Mouse (Mus musculus): ENCODE results near the gene 2010003K11Rik. TPM values are rescaled to one million over a fixed set of nuclear protein-coding genes. Genes with fewer than 3 reads are reported as not detected.
A peak's percentile ranks its signal among the peaks of the same experiment; 100 is the strongest.
"Not testable (repeated sequence)": the region's sequence is repeated elsewhere in the genome, so short reads cannot be mapped to it uniquely, and the experiment has no call there.

Gene 2010003K11Rik
- polyA plus RNA-seq, 1 experiment from 2014 or later = 1.3 TPM

GRCm38 (mm10) chr19:4476601-4477257, 21.7 kb downstream of the 2010003K11Rik start:
- Histone ChIP-seq H3K4me2 (peak overlapping the region; percentile 99), H3K36me3 (no peaks in the 10 kb centered on the region), H3K27me3 (replicated peaks) (peaks cover 23% of the 10 kb centered on the region), H3K27ac (no peak overlapping the region), H3K4me3 (replicated peaks) (peak overlapping the region; percentile 52), H3K9ac (peak overlapping the region; percentile 45), H3K9me3 (no peaks in the 10 kb centered on the region), H3K4me1 (peaks cover 11% of the 10 kb centered on the region; the same call in 1 of the 2 replicates)
- peak; percentile 48 for ATAC-seq (ENCODE audit: insufficient read depth, low FRiP score, low read depth)
- WGBS = under 1% methylated on average over 68 of the region's 70 CpGs

DNA sequence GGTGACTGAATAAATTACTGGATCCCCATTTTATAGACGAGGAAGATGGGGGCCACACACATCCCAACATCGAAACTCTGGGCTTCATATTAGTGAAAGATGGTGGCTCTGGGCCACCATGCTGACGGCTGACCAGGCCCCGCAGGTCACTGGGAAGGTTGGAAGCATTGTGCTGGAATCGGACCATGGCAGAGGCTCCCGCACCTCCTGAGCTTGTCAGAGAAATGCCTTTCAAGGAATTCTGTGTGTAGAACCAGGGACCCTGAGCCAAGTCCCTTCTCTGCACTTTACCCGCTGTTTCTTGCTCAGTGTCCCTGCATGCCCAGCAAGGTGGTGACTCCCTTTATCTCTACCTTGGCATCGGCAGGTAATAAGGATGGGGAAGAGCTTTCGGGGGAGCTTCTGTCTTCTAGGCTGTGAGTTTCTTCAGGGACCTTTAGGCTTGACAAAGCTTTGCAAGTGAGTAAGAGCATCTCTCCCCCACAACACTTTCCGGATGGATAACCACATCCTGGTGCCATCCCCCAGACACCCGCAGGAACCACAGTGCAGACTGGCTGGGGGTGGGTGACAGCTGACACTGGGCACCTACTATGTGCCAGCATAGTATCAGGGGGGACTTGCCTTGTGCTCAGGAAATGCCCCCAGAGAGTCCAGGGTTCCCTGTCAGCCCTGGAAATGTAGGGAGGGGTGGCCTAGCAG, 23.0 kb downstream of the 2010003K11Rik start:
- no peak overlapping the region for H3K4me3 ChIP-seq (replicated peaks)

GRCm38 (mm10) chr19:4474739-4475138, 23.6 kb downstream of the 2010003K11Rik start:
- Histone ChIP-seq H3K27me3 (replicated peaks) (peaks cover 23% of the 10 kb centered on the region), H3K36me3 (no peaks in the 10 kb centered on the region), H3K4me2 (no peak overlapping the region), H3K27ac (no peak overlapping the region), H3K4me1 (peaks cover 11% of the 10 kb centered on the region; the same call in 1 of the 2 replicates), H3K4me3 (replicated peaks) (no peak overlapping the region), H3K9me3 (no peaks in the 10 kb centered on the region), H3K9ac (no peak overlapping the region)
- 63% methylated on average over 3 of the region's 3 CpGs for WGBS
- no peak for ATAC-seq (ENCODE audit: insufficient read depth, low FRiP score, low read depth)

More for the DNA sequence above, 23.0 kb downstream of the 2010003K11Rik start:
- WGBS = 77% methylated on average over 11 of the region's 11 CpGs
- H3K9ac ChIP-seq = no peak overlapping the region
- H3K27ac ChIP-seq = no peak overlapping the region
- no peaks in the 10 kb centered on the region for H3K9me3 ChIP-seq
- peaks cover 11% of the 10 kb centered on the region; the same call in 1 of the 2 replicates for H3K4me1 ChIP-seq
- peaks cover 23% of the 10 kb centered on the region for H3K27me3 ChIP-seq (replicated peaks)
- H3K4me2 ChIP-seq = no peak overlapping the region
- H3K36me3 ChIP-seq = no peaks in the 10 kb centered on the region
- no peak for ATAC-seq (ENCODE audit: insufficient read depth, low FRiP score, low read depth)

- H3K9ac ChIP-seq = no peak overlapping the region
- H3K4me1 ChIP-seq = peaks cover 11% of the 10 kb centered on the region; the same call in 1 of the 2 replicates
- 85% methylated on average over 5 of the region's 5 CpGs for WGBS
- no peak overlapping the region for H3K27ac ChIP-seq
- peaks cover 23% of the 10 kb centered on the region for H3K27me3 ChIP-seq (replicated peaks)
- H3K4me2 ChIP-seq = no peak overlapping the region
- no peak for ATAC-seq (ENCODE audit: insufficient read depth, low FRiP score, low read depth)
- no peak overlapping the region for H3K4me3 ChIP-seq (replicated peaks)
- H3K9me3 ChIP-seq = no peaks in the 10 kb centered on the region
- H3K36me3 ChIP-seq = no peaks in the 10 kb centered on the region
Measured at GRCm38 (mm10) chr19:4473549-4473948, 24.8 kb downstream of the 2010003K11Rik start.

GRCm38 (mm10) chr19:4468363-4468762, 30.0 kb downstream of the 2010003K11Rik start:
- Histone ChIP-seq H3K36me3 (no peaks in the 10 kb centered on the region), H3K9ac (no peak overlapping the region), H3K27me3 (replicated peaks) (no peaks in the 10 kb centered on the region), H3K9me3 (no peaks in the 10 kb centered on the region), H3K27ac (no peak overlapping the region), H3K4me1 (no peaks in the 10 kb centered on the region), H3K4me2 (no peak overlapping the region), H3K4me3 (replicated peaks) (no peak overlapping the region)
- 32% methylated on average over 5 of the region's 5 CpGs for WGBS
- ATAC-seq (ENCODE audit: insufficient read depth, low FRiP score, low read depth) = no peak

DNA sequence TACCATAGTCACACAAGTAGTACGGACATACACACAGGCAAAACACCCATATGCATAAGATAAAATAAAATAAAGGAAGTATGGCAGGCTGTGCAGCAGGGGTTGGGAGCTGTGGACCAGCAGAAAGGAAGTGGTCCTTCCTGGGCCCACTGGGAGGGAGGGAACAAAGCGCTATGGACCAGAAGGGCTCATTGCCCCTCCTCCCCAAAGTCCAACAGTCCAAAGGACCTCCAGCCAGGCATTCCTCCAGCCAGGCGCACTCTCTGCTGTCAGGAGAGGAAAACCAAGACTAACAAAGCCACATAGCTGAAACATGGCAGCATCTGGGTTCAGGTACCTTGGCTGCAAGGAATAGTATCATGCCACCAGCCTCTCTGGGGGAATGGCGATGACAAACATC, 33.7 kb downstream of the 2010003K11Rik start:
- no peaks in the 10 kb centered on the region for H3K9me3 ChIP-seq
- no peak overlapping the region for H3K4me3 ChIP-seq (replicated peaks)
- ATAC-seq (ENCODE audit: insufficient read depth, low FRiP score, low read depth) = no peak
- no peak overlapping the region for H3K9ac ChIP-seq
- no peaks in the 10 kb centered on the region for H3K36me3 ChIP-seq
- no peak overlapping the region for H3K4me2 ChIP-seq
- no peak overlapping the region for H3K27ac ChIP-seq
- no peaks in the 10 kb centered on the region for H3K27me3 ChIP-seq (replicated peaks)
- WGBS = 79% methylated on average over 4 of the region's 4 CpGs
- H3K4me1 ChIP-seq = no peaks in the 10 kb centered on the region

DNA sequence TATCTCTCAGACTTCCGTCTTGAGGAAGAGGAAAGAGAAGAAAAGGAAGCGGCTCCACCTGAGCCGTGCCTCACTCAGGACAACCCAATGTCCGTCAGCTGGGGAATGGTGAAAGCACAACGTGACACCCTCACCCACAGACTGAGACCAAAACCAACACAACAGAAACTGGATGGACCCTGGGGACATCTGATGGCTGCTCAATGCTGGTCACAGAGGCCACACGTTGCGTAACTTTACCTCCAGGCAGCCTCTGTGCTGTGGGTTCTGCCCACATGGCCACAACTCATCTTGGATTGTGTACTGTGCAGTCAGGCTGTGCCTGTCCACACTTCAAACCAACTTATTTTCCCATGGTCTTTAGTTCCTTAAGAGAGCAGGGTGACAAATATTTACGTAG, 36.4 kb downstream of the 2010003K11Rik start:
- ATAC-seq (ENCODE audit: insufficient read depth, low FRiP score, low read depth) = 0 out of 2 replicates have a peak, but pooled peaks have one; percentile 4
- H3K4me2 ChIP-seq = no peak overlapping the region

DNA sequence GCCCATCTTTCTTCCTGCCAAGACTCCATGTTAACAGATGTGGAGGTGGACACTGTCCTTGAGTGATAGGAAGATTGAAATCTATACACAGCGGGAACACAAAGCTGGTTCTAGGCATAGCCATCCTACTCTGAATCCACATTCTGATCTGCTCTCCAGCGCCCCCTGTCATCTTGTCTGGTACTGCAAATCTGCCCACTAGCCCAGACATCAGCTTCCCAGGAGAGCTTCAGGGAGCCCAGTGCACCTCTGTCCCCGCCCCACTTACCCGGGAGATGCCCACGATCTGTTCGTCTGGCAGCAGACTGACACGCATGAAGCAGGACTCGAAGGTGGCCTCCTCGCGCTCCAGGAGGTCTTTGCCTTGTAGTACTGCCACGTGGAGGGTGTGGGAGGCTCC, 42.2 kb downstream of the 2010003K11Rik start:
- Histone ChIP-seq H3K27ac (no peak overlapping the region), H3K36me3 (no peaks in the 10 kb centered on the region), H3K4me1 (no peaks in the 10 kb centered on the region), H3K9me3 (no peaks in the 10 kb centered on the region), H3K27me3 (replicated peaks) (0 out of 2 replicates have a peak, but pooled peaks cover 5% of the 10 kb centered on the region), H3K4me3 (replicated peaks) (no peak overlapping the region), H3K9ac (no peak overlapping the region), H3K4me2 (peak overlapping the region; percentile 11; the same call in 1 of the 2 replicates)
- WGBS = 8% methylated on average over 11 of the region's 11 CpGs
- no peak for ATAC-seq (ENCODE audit: insufficient read depth, low FRiP score, low read depth)

More for the DNA sequence above, 36.4 kb downstream of the 2010003K11Rik start:
- H3K4me1 ChIP-seq = no peaks in the 10 kb centered on the region
- no peaks in the 10 kb centered on the region for H3K36me3 ChIP-seq
- 77% methylated on average over 8 of the region's 8 CpGs for WGBS
- no peak overlapping the region for H3K4me3 ChIP-seq (replicated peaks)
- no peaks in the 10 kb centered on the region for H3K27me3 ChIP-seq (replicated peaks)
- H3K27ac ChIP-seq = no peak overlapping the region
- H3K9me3 ChIP-seq = no peaks in the 10 kb centered on the region
- H3K9ac ChIP-seq = no peak overlapping the region

DNA sequence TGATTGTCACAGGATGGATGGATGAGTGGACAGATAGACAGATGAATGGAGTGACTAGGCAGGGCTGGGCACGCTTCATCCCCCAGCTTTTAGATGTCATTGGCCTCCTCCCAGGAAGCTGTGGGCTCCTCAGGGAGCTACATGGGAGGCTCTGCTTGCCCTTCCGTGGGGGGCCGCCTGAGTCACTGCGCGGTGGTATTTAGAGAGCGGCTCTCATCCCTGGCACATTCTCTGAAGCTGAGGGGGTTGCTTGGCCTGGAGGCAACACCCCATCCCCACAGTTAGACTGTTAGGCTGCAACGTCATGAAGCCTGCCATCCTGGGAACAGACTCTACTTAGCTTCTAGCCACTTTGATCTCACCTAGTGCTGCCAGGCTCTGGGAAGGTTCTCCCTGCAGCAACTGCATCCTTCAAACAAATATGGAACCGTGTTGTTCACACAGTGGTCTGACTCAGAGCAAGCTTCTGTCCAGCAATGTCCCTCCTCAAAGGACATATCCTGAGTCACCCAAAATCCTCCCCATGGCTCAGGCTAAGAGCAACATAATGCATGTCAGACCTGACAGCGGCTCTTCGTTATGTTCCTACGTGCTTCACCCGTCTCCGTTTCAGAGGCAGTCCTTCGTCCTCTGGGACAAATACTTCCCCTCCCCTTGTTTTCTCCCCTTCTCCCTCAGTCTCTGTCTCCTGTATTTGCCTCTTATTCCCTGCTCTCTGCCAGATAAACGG, 43.1 kb downstream of the 2010003K11Rik start:
- Histone ChIP-seq H3K4me3 (replicated peaks) (no peak overlapping the region), H3K9me3 (no peaks in the 10 kb centered on the region), H3K27me3 (replicated peaks) (0 out of 2 replicates have a peak, but pooled peaks cover 5% of the 10 kb centered on the region), H3K36me3 (no peaks in the 10 kb centered on the region), H3K27ac (no peak overlapping the region), H3K4me1 (no peaks in the 10 kb centered on the region), H3K4me2 (no peak overlapping the region), H3K9ac (no peak overlapping the region)
- ATAC-seq (ENCODE audit: insufficient read depth, low FRiP score, low read depth) = no peak
- 76% methylated on average over 15 of the region's 15 CpGs for WGBS

- WGBS = 26% methylated on average over 1 of the region's 1 CpGs
- H3K36me3 ChIP-seq; H3K4me1 ChIP-seq; H3K4me2 ChIP-seq; H3K27me3 ChIP-seq (replicated peaks); H3K9me3 ChIP-seq; H3K9ac ChIP-seq; H3K27ac ChIP-seq; H3K4me3 ChIP-seq (replicated peaks); ATAC-seq (ENCODE audit: insufficient read depth, low FRiP score, low read depth): not testable (repeated sequence)
Measured at GRCm38 (mm10) chr19:4454040-4454439, 44.3 kb downstream of the 2010003K11Rik start.

DNA sequence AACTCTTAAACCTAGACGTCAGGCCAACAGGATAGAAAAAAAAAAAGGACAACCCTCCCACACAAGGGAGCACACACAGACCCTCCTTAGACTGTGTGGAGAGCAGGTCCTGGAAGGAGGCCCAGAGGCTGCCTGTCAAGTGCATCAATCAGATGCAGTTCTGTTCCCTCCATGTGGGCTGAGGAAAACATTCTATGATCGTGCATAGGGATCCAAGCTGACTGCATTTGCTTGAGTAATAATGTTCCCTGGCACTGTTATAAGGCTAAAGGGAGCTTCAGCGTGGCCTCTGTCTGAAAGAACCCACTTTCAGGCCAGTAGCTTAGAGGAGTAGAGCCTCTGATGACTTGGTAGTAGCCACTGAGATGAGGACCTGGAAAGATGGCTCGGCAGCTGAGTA, 45.9 kb downstream of the 2010003K11Rik start:
- no peak for ATAC-seq (ENCODE audit: insufficient read depth, low FRiP score, low read depth)
- Histone ChIP-seq H3K4me1 (no peaks in the 10 kb centered on the region), H3K4me3 (replicated peaks) (no peak overlapping the region), H3K36me3 (no peaks in the 10 kb centered on the region), H3K27ac (no peak overlapping the region), H3K4me2 (no peak overlapping the region), H3K9ac (no peak overlapping the region), H3K27me3 (replicated peaks) (0 out of 2 replicates have a peak, but pooled peaks cover 5% of the 10 kb centered on the region), H3K9me3 (no peaks in the 10 kb centered on the region)
- WGBS = 38% methylated on average over 4 of the region's 4 CpGs

GRCm38 (mm10) chr19:4451965-4452364, 46.4 kb downstream of the 2010003K11Rik start:
- WGBS = 36% methylated on average over 5 of the region's 5 CpGs
- no peaks in the 10 kb centered on the region for H3K4me1 ChIP-seq
- no peaks in the 10 kb centered on the region for H3K36me3 ChIP-seq
- ATAC-seq (ENCODE audit: insufficient read depth, low FRiP score, low read depth) = no peak
- no peak overlapping the region for H3K4me3 ChIP-seq (replicated peaks)
- no peak overlapping the region for H3K27ac ChIP-seq
- H3K27me3 ChIP-seq (replicated peaks) = 0 out of 2 replicates have a peak, but pooled peaks cover 5% of the 10 kb centered on the region
- H3K4me2 ChIP-seq = no peak overlapping the region
- H3K9me3 ChIP-seq = no peaks in the 10 kb centered on the region
- H3K9ac ChIP-seq = no peak overlapping the region
